Mouse (Mus musculus) bone marrow macrophage, adult 2 months (primary cell): Measurements from ENCODE around the gene Fam71f1. TPM values are rescaled to one million over a fixed set of nuclear protein-coding genes. Genes with fewer than 3 reads are reported as not detected.

ENCODE experiments used
- H3K27ac ChIP-seq: 2 replicates; pipeline ENCODE4 v1.5.1; 2012; ENCODE audit warnings: low read depth, low read length; ENCODE audit not compliant: insufficient read depth
- H3K4me1 ChIP-seq: 2 replicates; pipeline ENCODE4 v1.6.1; 2012; ENCODE audit warnings: low read length; ENCODE audit not compliant: control insufficient read depth, insufficient read depth
- H3K4me3 ChIP-seq: 2 replicates; pipeline ENCODE4 v1.5.1; 2012; ENCODE audit warnings: mild to moderate bottlenecking, low read length, moderate library complexity; ENCODE audit not compliant: insufficient read depth
- CTCF ChIP-seq: IDR thresholded peaks from 2 replicates; pipeline ENCODE4 v1.5.1; 2012; ENCODE audit warnings: low read depth, mild to moderate bottlenecking, low read length, moderate library complexity
- POLR2A ChIP-seq: IDR thresholded peaks from 2 replicates; pipeline ENCODE4 v1.6.1; 2012; ENCODE audit warnings: mild to moderate bottlenecking, low read depth, low read length, borderline replicate concordance
- polyA plus RNA-seq: library from polyadenylated mRNA; stranded (reverse); fragments of >200 nt; gene quantifications from 2 replicates; pipeline ENCODE4 v1.2.4, GENCODE M21; 2012; ENCODE audit not compliant: missing spikeins, insufficient read depth, insufficient read length

Fam71f1 gene
- polyA plus RNA-seq, 1 experiment: not detected

GRCm38 (mm10) chr6:29360211-29360610 is 41.3 kb downstream of the Fam71f1 start:
- Histone ChIP-seq H3K4me3 (no peak overlapping the region), H3K27ac (no peak overlapping the region), H3K4me1 (peaks cover 5% of the 10 kb centered on the region; the same call in 1 of the 2 replicates)
- TF ChIP-seq CTCF (no peak), POLR2A (no peak)

GRCm38 (mm10) chr6:29362246-29363128 is 43.5 kb downstream of the Fam71f1 start:
- H3K27ac ChIP-seq: no peak overlapping the region
- H3K4me3 ChIP-seq: no peak overlapping the region
- TF ChIP-seq POLR2A: no peak
- TF ChIP-seq CTCF: no peak
- 0 out of 2 replicates have a peak, but pooled peaks cover 5% of the 10 kb centered on the region for H3K4me1 ChIP-seq

GRCm38 (mm10) chr6:29363129-29363515 is 44.2 kb downstream of the Fam71f1 start:
- no peak overlapping the region for H3K27ac ChIP-seq
- H3K4me3 ChIP-seq: no peak overlapping the region
- TF ChIP-seq POLR2A (no peak), CTCF (no peak)
- H3K4me1 ChIP-seq: 0 out of 2 replicates have a peak, but pooled peaks cover 5% of the 10 kb centered on the region

- H3K4me1 ChIP-seq: 0 out of 2 replicates have a peak, but pooled peaks cover under 1% of the 10 kb centered on the region
- no peak overlapping the region for H3K27ac ChIP-seq
- TF ChIP-seq CTCF (no peak), POLR2A (no peak)
- H3K4me3 ChIP-seq: no peak overlapping the region
These were observed 46.3 kb downstream of the Fam71f1 start for GRCm38 (mm10) chr6:29365277-29365676.

GRCm38 (mm10) chr6:29377386-29377785 is 58.4 kb downstream of the Fam71f1 start:
- no peak overlapping the region for H3K4me3 ChIP-seq
- no peak for TF ChIP-seq CTCF
- TF ChIP-seq POLR2A: no peak
- H3K27ac ChIP-seq: no peak overlapping the region
- no peaks in the 10 kb centered on the region for H3K4me1 ChIP-seq

GRCm38 (mm10) chr6:29378678-29379077 is 59.7 kb downstream of the Fam71f1 start:
- Histone ChIP-seq H3K4me3 (no peak overlapping the region), H3K4me1 (peaks cover 1% of the 10 kb centered on the region; the same call in 1 of the 2 replicates)

GRCm38 (mm10) chr6:29379954-29380353 is 61.0 kb downstream of the Fam71f1 start:
- Histone ChIP-seq H3K27ac (no peak overlapping the region), H3K4me1 (peaks cover 5% of the 10 kb centered on the region; the same call in 1 of the 2 replicates), H3K4me3 (no peak overlapping the region)
- TF ChIP-seq CTCF (no peak), POLR2A (no peak)

More at GRCm38 (mm10) chr6:29378678-29379077, 59.7 kb downstream of the Fam71f1 start:
- no peak overlapping the region for H3K27ac ChIP-seq
- TF ChIP-seq CTCF (no peak), POLR2A (no peak)

- Histone ChIP-seq H3K4me3 (no peak overlapping the region), H3K27ac (no peak overlapping the region), H3K4me1 (peaks cover 5% of the 10 kb centered on the region; the same call in 1 of the 2 replicates)
- TF ChIP-seq CTCF (no peak), POLR2A (no peak)
These were observed 63.5 kb downstream of the Fam71f1 start for GRCm38 (mm10) chr6:29382442-29382841.

Other genes starting within 250 kb of the Fam71f1 start
- 42.5 and 43.8 TPM in 2 replicates for gene Rbm28, start 154.1 kb upstream of the Fam71f1 start, polyA plus RNA-seq
- gene Prrt4, start 139.6 kb upstream of the Fam71f1 start, polyA plus RNA-seq: not detected in 2 replicates
- gene Impdh1, start 102.8 kb upstream of the Fam71f1 start, polyA plus RNA-seq: 32.8 and 35.0 TPM in 2 replicates
- 4.7 and 7.2 TPM in 2 replicates for gene Hilpda, start 46.7 kb upstream of the Fam71f1 start, polyA plus RNA-seq
- gene Fam71f2, start 39.5 kb upstream of the Fam71f1 start, polyA plus RNA-seq: not detected in 2 replicates
- 72.9 and 76.3 TPM in 2 replicates for gene Calu, start 28.9 kb downstream of the Fam71f1 start, polyA plus RNA-seq
- not detected in 2 replicates for gene Opn1sw, start 69.3 kb downstream of the Fam71f1 start, polyA plus RNA-seq
- gene Ccdc136, start 77.2 kb downstream of the Fam71f1 start, polyA plus RNA-seq: not detected in 2 replicates
- 0.17 and 0.20 TPM in 2 replicates for gene Flnc, start 114.1 kb downstream of the Fam71f1 start, polyA plus RNA-seq
- gene Atp6v1f, start 148.6 kb downstream of the Fam71f1 start, polyA plus RNA-seq: 347 and 378 TPM in 2 replicates
- not detected in 2 replicates for gene Atp6v1fnb, start 152.3 kb downstream of the Fam71f1 start, polyA plus RNA-seq
- 0.28 and 0.40 TPM in 2 replicates for gene Kcp, start 188.8 kb downstream of the Fam71f1 start, polyA plus RNA-seq
- gene Irf5, start 207.5 kb downstream of the Fam71f1 start, polyA plus RNA-seq: 201 and 214 TPM in 2 replicates